Mouse (Mus musculus) inflammation-experienced regulatory T-cells, adult 6 months (primary cell): Measurements from ENCODE around the gene Fscn3. TPM values are rescaled to one million over a fixed set of nuclear protein-coding genes. Genes with fewer than 3 reads are reported as not detected.

Experiments
- polyA plus RNA-seq, 3 experiments: library from polyadenylated mRNA; unstranded; fragments of 100-300 nt; shearing (Covaris generic); gene quantifications; one replicate each; pipeline ENCODE4 v1.2.1; 2017

The Fscn3 gene
- polyA plus RNA-seq, 3 experiments from 2014 or later, result 0.25 TPM; not detected in 2

Other genes with a start within 250 kb of the Fscn3 start
- gene Zfp800, start 29.8 kb upstream of the Fscn3 start, polyA plus RNA-seq, result 10 to 100 TPM; 25.4 to 38.2 (median 29.1) TPM
- gene Arf5, start 4.2 kb upstream of the Fscn3 start, polyA plus RNA-seq, result 10 to 100 TPM; 19.8 to 78.8 (median 44.8) TPM
- gene Gcc1, start 601 bp downstream of the Fscn3 start, polyA plus RNA-seq, result 1 to 10 TPM; 5.9 to 8.0 (median 7.9) TPM
- gene Pax4, start 21.6 kb downstream of the Fscn3 start, polyA plus RNA-seq, result not detected
- gene Snd1, start 47.4 kb downstream of the Fscn3 start, polyA plus RNA-seq, result 10 to 100 TPM; 44.7 to 54.7 (median 51.4) TPM